Mouse (Mus musculus): Measurements from ENCODE around the gene Cdh16. TPM values are rescaled to one million over a fixed set of nuclear protein-coding genes. Genes with fewer than 3 reads are reported as not detected.
"Not testable (repeated sequence)": the region's sequence is repeated elsewhere in the genome, so short reads cannot be mapped to it uniquely, and the experiment has no call there.

Cdh16 gene
- 0.80 TPM in 1 of 2 replicates, not detected in the other for polyA plus RNA-seq (2014; fragmentation: Nextera tagmentation; extraction: Ambion mirVana)

DNA sequence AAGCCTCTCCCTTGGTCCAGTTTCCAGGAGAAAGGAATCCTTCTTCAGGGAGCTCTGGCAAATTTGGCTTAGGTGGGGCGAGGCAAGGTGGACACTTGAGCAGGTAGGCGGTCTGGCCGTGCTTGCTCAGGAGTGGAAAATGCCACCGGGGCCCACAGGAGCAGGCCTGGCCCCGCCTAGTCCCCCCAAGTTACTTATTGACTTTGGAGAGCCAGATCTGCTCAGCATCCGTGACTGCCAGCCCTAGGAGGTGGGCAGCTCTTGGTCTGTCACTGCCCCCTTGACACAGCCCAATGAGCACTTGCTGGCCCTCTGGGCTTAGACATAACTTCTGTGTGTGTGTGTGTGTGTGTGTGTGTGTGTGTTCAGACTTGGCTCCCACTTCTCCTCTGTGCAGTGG is at the start of gene Cdh16:
Gene Cdh16 (minus strand): TSS at position 236 of the 400 bp plus-strand sequence.
- 77% methylated on average over 6 of the region's 6 CpGs for WGBS
- no peak for DNase-seq (ENCODE audit: low spot score)
- Histone ChIP-seq H3K9me3 (ENCODE audit: control insufficient read depth, low read length) (no peaks in the 10 kb centered on the region), H3K27ac (ENCODE audit: low read depth, low read length) (no peak within 1 kb of the TSS), H3K36me3 (ENCODE audit: control insufficient read depth, insufficient read depth, low read length) (no peaks in the 10 kb centered on the region), H3K4me1 (ENCODE audit: control insufficient read depth, insufficient read depth, low read length) (no peaks in the 10 kb centered on the region), H3K9ac (ENCODE audit: low read length) (no peak within 1 kb of the TSS), H3K4me2 (ENCODE audit: low read depth) (no peak within 1 kb of the TSS), H3K27me3 (ENCODE audit: control insufficient read depth, insufficient read depth, low read length) (peaks cover 2% of the 10 kb centered on the region; the same call in 1 of the 2 replicates), H3K4me3 (ENCODE audit: low read depth, low read length) (no peak within 1 kb of the TSS)
- ATAC-seq (ENCODE audit: insufficient read depth, low FRiP score, low TSS enrichment): no peak

DNA sequence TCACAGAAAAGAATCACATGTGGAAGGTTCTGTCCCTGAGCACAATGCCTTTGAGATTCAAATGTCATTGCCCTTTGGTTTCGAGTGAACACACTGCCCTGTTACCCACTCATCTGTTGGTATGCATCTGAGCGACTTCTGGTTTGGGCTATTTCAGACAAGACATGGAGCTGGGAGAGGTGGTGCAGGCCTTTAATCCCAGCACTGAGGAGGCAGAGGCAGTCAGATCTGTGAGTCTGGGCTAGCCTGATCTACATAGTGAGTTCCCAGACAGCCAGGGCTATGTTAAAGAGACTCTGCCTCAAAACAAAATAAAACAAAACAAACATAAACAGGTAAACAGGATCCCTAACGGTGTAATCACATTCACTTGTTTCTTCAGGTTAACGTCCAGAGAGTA is 31.4 kb upstream of the Cdh16 start:
- H3K27ac ChIP-seq (ENCODE audit: low read depth, low read length): no peak overlapping the region
- no peaks in the 10 kb centered on the region for H3K27me3 ChIP-seq (ENCODE audit: control insufficient read depth, insufficient read depth, low read length)
- H3K4me2 ChIP-seq (ENCODE audit: low read depth): no peak overlapping the region
- no peak for ATAC-seq (ENCODE audit: insufficient read depth, low FRiP score, low TSS enrichment)
- no peaks in the 10 kb centered on the region for H3K9me3 ChIP-seq (ENCODE audit: control insufficient read depth, low read length)
- 76% methylated on average over 4 of the region's 4 CpGs for WGBS
- no peak for DNase-seq (ENCODE audit: low spot score)
- no peak overlapping the region for H3K9ac ChIP-seq (ENCODE audit: low read length)
- no peaks in the 10 kb centered on the region for H3K4me1 ChIP-seq (ENCODE audit: control insufficient read depth, insufficient read depth, low read length)
- H3K36me3 ChIP-seq (ENCODE audit: control insufficient read depth, insufficient read depth, low read length): no peaks in the 10 kb centered on the region
- no peak overlapping the region for H3K4me3 ChIP-seq (ENCODE audit: low read depth, low read length)

DNA sequence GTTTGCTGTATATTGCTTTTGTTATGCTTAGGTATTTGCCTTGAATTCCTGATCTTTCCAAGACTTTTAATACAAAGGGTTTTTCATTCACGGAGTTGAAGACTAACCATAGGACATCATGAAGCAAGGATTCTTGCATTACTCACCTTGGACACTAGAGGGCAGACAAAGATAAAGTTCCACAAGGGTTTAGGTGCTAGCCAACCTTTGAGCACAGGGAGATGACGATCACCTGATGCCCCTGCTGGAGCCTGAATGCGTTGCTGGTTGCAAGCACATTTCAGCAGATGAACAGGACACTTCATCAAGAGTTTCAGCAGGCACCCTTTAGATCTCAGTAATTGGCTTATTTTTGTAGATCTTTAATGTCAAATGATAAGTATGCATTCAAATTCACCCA is 30.8 kb upstream of the Cdh16 start:
- WGBS: 6% methylated on average over 3 of the region's 3 CpGs
- DNase-seq (ENCODE audit: low spot score) (peak; percentile 69), ATAC-seq (ENCODE audit: insufficient read depth, low FRiP score, low TSS enrichment) (0 out of 2 replicates have a peak, but pooled peaks have one; percentile 65)
- H3K4me3 ChIP-seq (ENCODE audit: low read depth, low read length): no peak overlapping the region
- H3K4me1 ChIP-seq (ENCODE audit: control insufficient read depth, insufficient read depth, low read length): no peaks in the 10 kb centered on the region
- H3K9me3 ChIP-seq (ENCODE audit: control insufficient read depth, low read length): no peaks in the 10 kb centered on the region
- H3K4me2 ChIP-seq (ENCODE audit: low read depth): no peak overlapping the region
- H3K27me3 ChIP-seq (ENCODE audit: control insufficient read depth, insufficient read depth, low read length): no peaks in the 10 kb centered on the region
- no peaks in the 10 kb centered on the region for H3K36me3 ChIP-seq (ENCODE audit: control insufficient read depth, insufficient read depth, low read length)
- no peak overlapping the region for H3K27ac ChIP-seq (ENCODE audit: low read depth, low read length)
- H3K9ac ChIP-seq (ENCODE audit: low read length): no peak overlapping the region

DNA sequence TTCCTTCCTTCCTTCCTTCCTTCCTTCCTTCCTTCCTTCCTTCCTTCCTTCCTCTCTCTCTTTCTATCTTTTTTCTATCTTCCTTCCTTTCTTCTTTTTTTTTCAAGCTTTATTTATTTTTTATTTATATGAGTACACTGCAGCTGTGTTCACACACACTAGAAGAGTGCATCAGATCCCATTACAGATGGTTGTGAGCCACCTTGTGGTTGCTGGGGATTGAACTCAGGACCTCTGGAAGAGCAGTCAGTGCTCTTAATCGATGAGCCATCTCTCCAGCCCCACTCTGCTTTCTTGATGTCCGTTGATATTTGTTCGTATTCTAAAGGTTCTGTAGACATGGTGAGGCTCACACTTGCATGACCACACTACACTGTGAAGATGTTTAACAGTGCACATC is 20.0 kb upstream of the Cdh16 start:
- ATAC-seq (ENCODE audit: insufficient read depth, low FRiP score, low TSS enrichment); H3K27ac ChIP-seq (ENCODE audit: low read depth, low read length); DNase-seq (ENCODE audit: low spot score); H3K4me2 ChIP-seq (ENCODE audit: low read depth); H3K4me1 ChIP-seq (ENCODE audit: control insufficient read depth, insufficient read depth, low read length); H3K9ac ChIP-seq (ENCODE audit: low read length); H3K27me3 ChIP-seq (ENCODE audit: control insufficient read depth, insufficient read depth, low read length); H3K9me3 ChIP-seq (ENCODE audit: control insufficient read depth, low read length); H3K4me3 ChIP-seq (ENCODE audit: low read depth, low read length); H3K36me3 ChIP-seq (ENCODE audit: control insufficient read depth, insufficient read depth, low read length): not testable (repeated sequence)
- WGBS: 75% methylated on average over 3 of the region's 3 CpGs

DNA sequence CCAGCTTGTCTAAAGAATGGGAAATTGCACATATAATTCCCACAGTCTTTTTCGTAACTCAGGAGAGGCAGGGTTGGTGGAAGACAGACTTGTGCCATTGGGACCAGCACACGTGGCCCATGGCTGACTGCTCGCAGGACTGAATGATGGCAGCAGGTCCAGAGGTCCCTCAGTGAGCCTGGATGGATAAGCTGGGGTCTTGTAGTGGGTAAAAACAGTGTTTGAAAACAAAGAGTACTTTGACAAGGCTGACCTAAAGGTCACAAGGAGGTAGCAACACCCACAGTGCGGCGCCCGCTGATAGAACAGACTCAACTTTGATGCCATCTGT is 18.1 kb upstream of the Cdh16 start:
- Histone ChIP-seq H3K9me3 (ENCODE audit: control insufficient read depth, low read length) (no peaks in the 10 kb centered on the region), H3K4me1 (ENCODE audit: control insufficient read depth, insufficient read depth, low read length) (peaks cover 9% of the 10 kb centered on the region), H3K27ac (ENCODE audit: low read depth, low read length) (no peak overlapping the region), H3K27me3 (ENCODE audit: control insufficient read depth, insufficient read depth, low read length) (no peaks in the 10 kb centered on the region), H3K4me3 (ENCODE audit: low read depth, low read length) (peak overlapping the region; percentile 85), H3K9ac (ENCODE audit: low read length) (peak overlapping the region; percentile 73), H3K36me3 (ENCODE audit: control insufficient read depth, insufficient read depth, low read length) (no peaks in the 10 kb centered on the region; the same call in 1 of the 2 replicates), H3K4me2 (ENCODE audit: low read depth) (peak overlapping the region; percentile 95)
- no peak for DNase-seq (ENCODE audit: low spot score)
- ATAC-seq (ENCODE audit: insufficient read depth, low FRiP score, low TSS enrichment): peak; percentile 18
- WGBS: 69% methylated on average over 6 of the region's 6 CpGs

DNA sequence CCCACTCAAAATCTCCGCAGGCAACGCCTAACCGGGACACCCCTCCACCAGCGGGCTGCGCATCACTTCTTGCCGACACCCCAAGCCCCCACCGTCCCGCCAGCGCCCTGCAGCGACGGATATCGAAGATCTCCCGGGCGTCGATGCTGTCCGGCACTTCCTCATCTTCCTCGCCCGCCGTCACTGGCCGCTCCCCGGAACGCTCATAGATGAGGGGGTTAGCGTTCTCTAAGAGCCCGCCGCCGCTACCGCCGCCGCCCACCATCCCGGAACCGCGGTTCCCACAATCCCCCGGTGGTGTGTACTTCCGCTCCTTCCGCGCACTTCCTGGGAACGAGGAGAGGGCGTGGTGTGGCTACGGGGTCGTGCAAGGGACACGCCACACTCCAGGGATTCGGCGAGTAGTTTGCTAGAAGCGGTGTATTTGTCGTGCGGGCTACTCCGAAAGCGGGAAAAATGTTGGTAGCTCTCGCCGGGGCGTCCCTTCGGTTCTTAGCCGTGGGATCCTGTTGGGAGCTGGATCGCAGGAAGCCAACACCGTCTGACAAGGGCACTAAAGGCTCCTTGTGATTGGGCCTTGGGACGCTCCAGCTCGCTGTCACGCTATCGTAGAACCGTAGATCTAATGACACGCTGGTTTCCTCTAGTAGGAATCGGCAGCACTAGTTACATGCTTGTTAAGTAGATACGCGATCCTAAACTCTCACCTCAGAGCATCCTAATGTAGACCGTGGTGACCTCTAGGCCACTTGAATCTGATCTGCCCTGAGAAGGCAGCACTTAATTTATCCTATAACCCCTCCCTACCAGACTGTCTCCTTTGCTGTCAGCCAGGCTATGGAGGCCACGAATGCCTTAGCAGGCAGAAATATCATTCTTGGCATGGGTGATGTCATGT is 17.5 kb upstream of the Cdh16 start, which contains the start of gene Ciao2b:
Gene Ciao2b (minus strand): TSS at position 540 of the 898 bp plus-strand sequence.
- ATAC-seq (ENCODE audit: insufficient read depth, low FRiP score, low TSS enrichment): peak; percentile 95

DNA sequence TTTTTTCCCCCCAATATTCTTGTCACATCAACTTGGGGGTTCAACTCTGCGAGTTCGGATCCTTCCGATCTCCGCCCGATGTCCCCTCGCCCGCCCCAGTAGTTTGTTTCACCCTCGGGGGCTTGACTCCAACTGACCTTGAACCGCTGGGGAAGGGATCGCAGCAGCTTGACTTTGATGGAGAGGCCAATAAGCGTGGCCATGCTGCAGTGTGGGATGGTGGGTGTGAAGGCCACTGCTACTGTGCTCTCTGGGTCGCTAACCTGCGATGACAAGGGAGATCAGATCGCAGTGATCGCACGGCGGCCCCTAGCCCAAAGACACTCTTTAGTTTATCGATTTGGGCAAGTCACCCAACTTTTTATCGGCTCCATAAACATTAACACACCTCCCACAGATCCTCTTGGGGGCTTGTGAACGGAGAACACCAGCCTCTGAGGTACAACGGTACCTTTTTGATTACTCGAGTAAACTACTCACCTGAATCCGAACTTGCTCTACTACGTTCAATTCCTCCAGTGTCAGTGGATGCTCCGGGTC is 16.7 kb upstream of the Cdh16 start:
- Histone ChIP-seq H3K27ac (ENCODE audit: low read depth, low read length) (no peak overlapping the region), H3K36me3 (ENCODE audit: control insufficient read depth, insufficient read depth, low read length) (no peaks in the 10 kb centered on the region; the same call in 1 of the 2 replicates), H3K4me1 (ENCODE audit: control insufficient read depth, insufficient read depth, low read length) (peaks cover 9% of the 10 kb centered on the region), H3K27me3 (ENCODE audit: control insufficient read depth, insufficient read depth, low read length) (no peaks in the 10 kb centered on the region), H3K4me3 (ENCODE audit: low read depth, low read length) (peak overlapping the region; percentile 85), H3K4me2 (ENCODE audit: low read depth) (peak overlapping the region; percentile 95), H3K9ac (ENCODE audit: low read length) (peak overlapping the region; percentile 73), H3K9me3 (ENCODE audit: control insufficient read depth, low read length) (no peaks in the 10 kb centered on the region)
- 14% methylated on average over 25 of the region's 25 CpGs for WGBS
- no peak for DNase-seq (ENCODE audit: low spot score)
- ATAC-seq (ENCODE audit: insufficient read depth, low FRiP score, low TSS enrichment): no peak

More for the DNA sequence above, 17.5 kb upstream of the Cdh16 start, which contains the start of gene Ciao2b:
- under 1% methylated on average over 66 of the region's 66 CpGs for WGBS
- Histone ChIP-seq H3K9ac (ENCODE audit: low read length) (peak within 1 kb of the TSS; percentile 73), H3K36me3 (ENCODE audit: control insufficient read depth, insufficient read depth, low read length) (no peaks in the 10 kb centered on the region; the same call in 1 of the 2 replicates), H3K4me3 (ENCODE audit: low read depth, low read length) (peak within 1 kb of the TSS; percentile 85), H3K4me1 (ENCODE audit: control insufficient read depth, insufficient read depth, low read length) (peaks cover 9% of the 10 kb centered on the region), H3K4me2 (ENCODE audit: low read depth) (peak within 1 kb of the TSS; percentile 95), H3K27me3 (ENCODE audit: control insufficient read depth, insufficient read depth, low read length) (no peaks in the 10 kb centered on the region), H3K27ac (ENCODE audit: low read depth, low read length) (peak within 1 kb of the TSS; percentile 35; the same call in 1 of the 2 replicates), H3K9me3 (ENCODE audit: control insufficient read depth, low read length) (no peaks in the 10 kb centered on the region)
- peak; percentile 88 for DNase-seq (ENCODE audit: low spot score)

DNA sequence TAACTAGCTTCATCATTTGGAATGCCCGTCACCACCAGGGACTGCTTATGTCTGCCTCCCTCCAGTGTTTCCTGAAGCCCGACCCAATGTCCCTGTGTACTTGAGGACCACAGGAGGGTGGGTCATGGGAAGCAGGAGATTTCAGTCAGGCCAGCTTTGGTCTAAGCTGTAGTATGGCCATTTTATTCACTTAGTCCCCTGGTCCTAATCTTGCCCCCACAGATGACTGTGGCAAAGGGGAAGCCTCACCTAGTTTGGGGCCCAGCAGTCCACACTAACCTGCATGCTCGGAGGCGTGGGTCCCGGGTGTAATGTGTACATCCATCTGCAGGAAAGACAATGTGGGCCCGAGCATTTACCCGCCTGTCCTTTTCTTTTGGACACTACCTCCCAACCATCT is 16.0 kb upstream of the Cdh16 start:
- no peak overlapping the region for H3K27ac ChIP-seq (ENCODE audit: low read depth, low read length)
- H3K4me1 ChIP-seq (ENCODE audit: control insufficient read depth, insufficient read depth, low read length): peaks cover 9% of the 10 kb centered on the region
- H3K9ac ChIP-seq (ENCODE audit: low read length): no peak overlapping the region; the same call in 1 of the 2 replicates
- H3K4me3 ChIP-seq (ENCODE audit: low read depth, low read length): peak overlapping the region; percentile 85; the same call in 1 of the 2 replicates
- no peaks in the 10 kb centered on the region; the same call in 1 of the 2 replicates for H3K36me3 ChIP-seq (ENCODE audit: control insufficient read depth, insufficient read depth, low read length)
- H3K9me3 ChIP-seq (ENCODE audit: control insufficient read depth, low read length): no peaks in the 10 kb centered on the region
- DNase-seq (ENCODE audit: low spot score): no peak
- peak overlapping the region; percentile 95 for H3K4me2 ChIP-seq (ENCODE audit: low read depth)
- no peaks in the 10 kb centered on the region for H3K27me3 ChIP-seq (ENCODE audit: control insufficient read depth, insufficient read depth, low read length)
- ATAC-seq (ENCODE audit: insufficient read depth, low FRiP score, low TSS enrichment): no peak
- WGBS: 95% methylated on average over 7 of the region's 7 CpGs
